Mouse (Mus musculus) hematopoietic stem cell, adult 5-6 weeks (primary cell): ENCODE measurements around the gene Il16. TPM values are rescaled to one million over a fixed set of nuclear protein-coding genes. Genes with fewer than 3 reads are reported as not detected.

ENCODE experiments used
- ATAC-seq, 2 experiments: fragments of 125-278 bp in 1 of 2; replicated peaks in 1 of 2; 2 replicates each; pipeline ENCODE4 v1.8.0; 2016 to 2017; ENCODE audit warnings: inconsistent platforms in 2 of 2, mild to moderate bottlenecking in 2 of 2, moderate number of reproducible peaks in 2 of 2, low read depth in 1 of 2, moderate TSS enrichment in 1 of 2; ENCODE audit not compliant: low FRiP score in 2 of 2, poor library complexity in 2 of 2, severe bottlenecking in 2 of 2, insufficient read depth in 1 of 2, low TSS enrichment in 1 of 2
- total RNA-seq: library from RNA; stranded (forward); fragments of 172-1452, 232-1000 nt; gene quantifications from 2 replicates; pipeline ENCODE4 v1.2.3, GENCODE M21; 2017

Gene Il16
- total RNA-seq, 1 experiment from 2014 or later, result 93.8 TPM

DNA sequence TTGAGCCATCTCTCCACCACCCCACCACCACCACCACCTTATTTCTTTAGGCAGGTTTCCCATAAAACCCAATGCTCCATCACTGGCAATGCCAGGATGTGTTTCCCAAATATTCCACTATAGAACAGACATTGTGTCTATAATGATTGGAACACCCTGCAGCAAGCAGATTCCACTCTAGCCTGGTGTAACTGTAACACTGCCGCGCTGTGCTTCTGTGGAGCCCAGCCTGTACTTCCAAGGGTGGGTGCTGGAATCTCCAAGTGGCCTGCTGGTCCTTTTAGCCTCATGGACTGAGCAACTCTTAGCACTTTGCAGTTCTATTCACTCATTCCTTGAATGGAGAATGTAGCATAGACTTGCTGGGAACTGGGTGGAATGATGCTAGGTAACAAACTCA lies 138.7 kb downstream of the Il16 start:
- no peak for ATAC-seq

DNA sequence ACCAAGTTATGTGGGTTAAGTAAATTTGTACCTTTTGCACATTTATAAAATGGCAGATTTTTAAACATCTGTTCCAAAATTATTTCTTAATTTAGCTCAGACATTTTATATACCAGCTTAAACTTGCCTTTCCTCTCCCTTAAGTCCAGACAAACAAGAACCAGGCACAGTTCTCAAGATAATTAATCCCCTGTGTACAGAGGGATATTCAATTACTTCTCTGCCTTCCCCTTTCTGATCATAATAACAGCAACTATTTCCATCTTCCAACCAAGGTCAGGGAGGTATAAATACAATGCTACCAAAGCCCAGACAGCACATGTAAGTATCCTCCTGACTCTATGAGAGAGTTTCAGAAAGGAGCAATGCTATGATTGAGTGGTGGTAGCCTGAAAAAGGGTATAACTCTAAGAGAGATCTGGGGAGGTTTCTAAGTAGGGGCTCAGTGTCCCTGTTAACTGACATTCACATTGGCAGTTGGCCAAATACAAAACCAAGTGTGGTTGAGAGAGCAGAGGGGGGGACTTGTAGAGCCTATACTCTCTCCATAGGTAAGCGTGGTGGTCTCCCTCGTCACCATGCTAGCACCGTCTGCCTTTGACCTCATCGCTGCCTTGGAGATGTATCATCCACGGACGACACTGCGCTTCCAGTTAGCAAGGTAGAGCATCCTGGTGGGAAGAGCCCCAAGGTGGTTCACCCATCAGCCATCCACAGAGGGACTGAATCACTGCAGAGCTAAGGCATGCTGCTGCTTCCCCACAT lies 141.2 kb downstream of the Il16 start:
- no peak for ATAC-seq

DNA sequence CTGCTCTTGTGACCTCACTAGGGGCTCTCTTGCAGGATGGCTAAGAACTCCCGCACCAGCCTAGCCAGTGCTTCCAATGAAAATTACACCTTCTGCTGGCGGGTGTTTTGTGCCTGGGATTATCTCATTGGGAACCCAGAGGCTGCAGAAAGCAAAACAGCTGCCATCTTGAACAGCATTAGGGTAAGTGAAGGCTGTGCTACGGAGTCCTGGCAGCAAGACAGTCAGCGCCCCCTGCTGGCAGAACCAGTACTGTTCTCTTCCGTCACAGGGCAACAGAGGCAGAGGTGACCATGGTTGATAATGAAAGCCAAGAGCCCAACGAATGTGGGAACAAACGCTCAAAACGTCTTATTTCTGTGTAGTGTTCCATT lies 145.6 kb downstream of the Il16 start:
- ATAC-seq, result peak; percentile 48 to 78; a peak in 3 of 4 replicates

DNA sequence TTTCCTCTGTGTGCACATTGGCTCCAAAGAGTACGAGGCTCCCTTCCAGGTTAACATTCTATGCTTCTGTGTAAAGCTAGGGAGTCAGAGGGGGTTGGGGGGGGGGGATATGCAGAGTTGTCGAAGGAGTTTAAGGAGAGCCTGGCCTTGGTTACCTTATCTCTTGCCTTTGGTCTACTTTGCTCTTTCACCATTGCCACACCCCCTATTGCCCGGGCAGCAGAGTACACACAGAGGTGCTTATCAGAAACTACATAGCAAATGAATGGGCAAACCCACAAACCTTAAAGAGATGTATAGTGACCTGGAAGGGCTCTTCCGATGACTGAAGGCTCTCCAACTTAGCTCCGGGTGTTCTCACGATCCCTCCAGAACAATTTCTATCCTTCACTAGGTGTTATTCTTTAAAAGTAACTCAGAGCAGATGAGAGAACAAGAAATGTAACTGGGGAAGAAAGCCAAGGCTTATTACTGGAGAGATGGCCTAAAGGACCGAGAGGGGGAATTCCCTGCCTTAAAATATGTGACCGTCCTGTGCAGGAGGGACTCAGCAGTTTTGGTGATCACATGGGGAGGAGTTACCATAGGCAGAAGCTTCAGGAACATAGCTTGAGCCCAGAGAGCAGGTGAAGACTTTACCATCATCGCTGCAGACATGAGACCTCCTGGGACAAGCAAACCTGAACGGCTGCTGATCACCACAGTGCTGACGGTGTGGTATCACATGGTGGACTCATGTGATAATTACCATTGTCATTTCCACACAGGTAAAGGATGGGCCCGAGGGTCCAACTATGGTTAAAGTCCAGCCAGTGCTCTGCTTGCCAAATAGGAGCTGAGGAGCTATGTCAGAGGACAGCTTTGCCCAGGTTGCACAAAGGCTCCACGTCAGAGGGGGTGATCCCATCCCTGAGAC lies 146.3 kb downstream of the Il16 start:
- no peak for ATAC-seq

GRCm38 (mm10) chr7:83597063-83597462 lies 148.5 kb downstream of the Il16 start:
- no peak for ATAC-seq

GRCm38 (mm10) chr7:83594056-83594455 lies 151.5 kb downstream of the Il16 start:
- no peak for ATAC-seq

Other genes with a start within 250 kb of the Il16 start
- gene Tmc3, start 160.8 kb downstream of the Il16 start, total RNA-seq, result 0.06 and 0.45 TPM in 2 replicates
- gene Stard5, start 113.8 kb downstream of the Il16 start, total RNA-seq, result 12.4 and 18.1 TPM in 2 replicates
- not detected in 2 replicates for gene Cfap161, start 49.2 kb upstream of the Il16 start, total RNA-seq
- 5.8 and 7.5 TPM in 2 replicates for gene Tlnrd1, start 138.6 kb upstream of the Il16 start, total RNA-seq
- 51.6 and 63.2 TPM in 2 replicates for gene Mesd, start 138.7 kb upstream of the Il16 start, total RNA-seq